Mouse (Mus musculus) embryonic fibroblast, embryonic 13.5 days (primary cell): ENCODE data around the gene Zdhhc6. TPM values are rescaled to one million over a fixed set of nuclear protein-coding genes. Genes with fewer than 3 reads are reported as not detected.

ENCODE experiments used
- H3K27ac ChIP-seq: 2 replicates; pipeline ENCODE4 v1.5.1; 2012; ENCODE audit warnings: low read length, control low read depth, inconsistent platforms; ENCODE audit not compliant: insufficient read depth
- H3K4me1 ChIP-seq: 2 replicates; pipeline ENCODE4 v1.6.1; 2011; ENCODE audit warnings: low read length; ENCODE audit not compliant: control insufficient read depth, insufficient read depth
- H3K4me3 ChIP-seq: 2 replicates; pipeline ENCODE4 v1.5.1; 2011; ENCODE audit warnings: mild to moderate bottlenecking, control low read depth, low read length; ENCODE audit not compliant: insufficient read depth
- CTCF ChIP-seq: IDR thresholded peaks from 2 replicates; pipeline ENCODE4 v1.5.1; 2011; ENCODE audit warnings: mild to moderate bottlenecking, control low read depth, low read length, moderate library complexity, borderline replicate concordance; ENCODE audit not compliant: insufficient read depth
- POLR2A ChIP-seq: IDR thresholded peaks from 2 replicates; pipeline ENCODE4 v1.6.1; 2011; ENCODE audit warnings: low read depth, mild to moderate bottlenecking, control low read depth, low read length, moderate library complexity
- polyA plus RNA-seq: library from polyadenylated mRNA; stranded (reverse); fragments of >200 nt; gene quantifications from 2 replicates; pipeline ENCODE4 v1.2.4, GENCODE M21; 2011; ENCODE audit warnings: low read depth; ENCODE audit not compliant: missing spikeins, insufficient read length

The Zdhhc6 gene
- polyA plus RNA-seq, 1 experiment, result 52.8 TPM

GRCm38 (mm10) chr19:55268150-55268549 lies 47.7 kb downstream of the Zdhhc6 start:
- H3K27ac ChIP-seq, result no peak overlapping the region
- H3K4me1 ChIP-seq, result no peaks in the 10 kb centered on the region
- H3K4me3 ChIP-seq, result no peak overlapping the region
- TF ChIP-seq CTCF, result no peak
- TF ChIP-seq POLR2A, result no peak

DNA sequence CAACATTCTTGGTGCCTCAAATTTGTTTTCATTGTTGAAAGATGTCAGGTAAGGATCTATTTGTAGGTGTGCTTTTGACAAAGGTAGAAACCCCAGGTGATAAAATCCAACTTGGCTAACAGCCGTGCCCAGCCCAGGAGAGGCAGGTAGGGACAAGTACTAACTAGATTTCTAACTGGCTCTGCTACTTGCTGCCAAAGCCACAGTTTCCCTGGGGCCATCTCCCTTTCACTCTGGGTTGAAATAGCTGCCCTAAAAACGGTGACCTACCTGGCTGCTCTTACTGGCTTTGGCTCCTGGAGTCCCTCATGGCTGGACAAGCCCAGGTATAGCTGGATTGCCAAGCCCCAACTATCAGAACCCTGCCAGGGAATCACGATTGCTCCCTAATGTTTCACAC lies 49.0 kb downstream of the Zdhhc6 start:
- Histone ChIP-seq H3K4me3 (no peak overlapping the region), H3K27ac (no peak overlapping the region), H3K4me1 (no peaks in the 10 kb centered on the region)
- no peak for TF ChIP-seq CTCF
- no peak for TF ChIP-seq POLR2A

DNA sequence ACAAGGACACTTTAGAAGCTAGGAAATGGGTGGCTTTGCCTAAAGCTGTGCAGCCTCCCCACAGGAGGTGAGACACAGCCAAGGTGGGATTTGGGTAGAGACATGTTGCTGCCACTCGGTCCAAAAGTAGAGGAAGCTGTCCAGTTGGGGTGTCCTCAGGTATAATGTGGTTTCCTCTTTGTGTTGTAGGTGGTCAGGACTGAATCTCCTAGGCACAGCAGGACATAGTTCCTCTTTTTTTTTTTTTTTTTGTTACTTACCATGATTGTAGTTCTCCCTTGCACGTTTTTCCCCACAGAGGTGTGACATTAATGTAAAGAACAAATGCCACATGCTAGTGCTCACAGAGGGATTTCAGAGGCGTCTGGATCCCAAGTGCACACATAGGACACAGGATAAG lies 50.6 kb downstream of the Zdhhc6 start:
- Histone ChIP-seq H3K4me3 (no peak overlapping the region), H3K4me1 (no peaks in the 10 kb centered on the region), H3K27ac (no peak overlapping the region)
- TF ChIP-seq CTCF (no peak), POLR2A (no peak)

GRCm38 (mm10) chr19:55260389-55261184 lies 55.2 kb downstream of the Zdhhc6 start:
- peaks cover 8% of the 10 kb centered on the region for H3K4me1 ChIP-seq
- TF ChIP-seq POLR2A, result no peak
- TF ChIP-seq CTCF, result no peak
- no peak overlapping the region for H3K4me3 ChIP-seq
- no peak overlapping the region for H3K27ac ChIP-seq

GRCm38 (mm10) chr19:55258514-55258913 lies 57.3 kb downstream of the Zdhhc6 start:
- no peak for TF ChIP-seq CTCF
- TF ChIP-seq POLR2A, result no peak
- no peak overlapping the region for H3K27ac ChIP-seq
- no peak overlapping the region for H3K4me3 ChIP-seq
- peaks cover 8% of the 10 kb centered on the region for H3K4me1 ChIP-seq

DNA sequence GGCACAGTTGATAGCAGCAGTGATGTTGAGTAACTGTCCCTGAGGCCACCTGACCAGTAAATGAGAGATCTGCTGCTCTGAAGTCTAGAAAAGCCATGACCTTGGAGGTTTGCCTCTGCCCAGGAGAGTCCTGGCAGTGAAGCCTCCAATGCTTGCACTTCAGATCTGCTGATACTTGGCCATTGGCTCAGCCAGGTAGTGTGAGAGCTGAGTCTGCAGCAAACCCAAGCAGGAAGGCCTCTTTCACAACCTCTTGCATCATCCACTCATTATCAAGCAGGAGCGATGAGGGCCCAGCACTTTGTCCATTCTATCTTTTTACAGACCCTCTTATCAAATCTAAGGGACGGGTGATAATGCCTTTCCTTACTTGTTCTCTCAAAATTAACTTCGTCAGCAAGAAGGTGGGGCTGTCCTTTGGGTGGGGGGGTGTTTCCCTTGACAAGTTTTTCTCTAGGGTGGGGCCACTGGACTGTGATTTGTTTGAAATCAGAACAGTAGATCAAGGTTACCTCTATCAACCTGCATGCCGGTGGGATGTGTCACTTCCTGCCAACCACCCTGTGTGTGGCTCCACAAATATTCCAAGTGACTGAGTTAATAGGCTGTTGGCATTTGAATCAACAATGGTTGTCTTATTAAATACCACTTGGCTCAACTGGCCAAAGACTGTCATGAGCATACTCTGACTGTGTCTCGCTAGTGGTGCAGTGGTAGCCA lies 58.0 kb downstream of the Zdhhc6 start:
- H3K27ac ChIP-seq, result no peak overlapping the region
- TF ChIP-seq POLR2A, result no peak
- TF ChIP-seq CTCF, result no peak
- H3K4me3 ChIP-seq, result no peak overlapping the region

DNA sequence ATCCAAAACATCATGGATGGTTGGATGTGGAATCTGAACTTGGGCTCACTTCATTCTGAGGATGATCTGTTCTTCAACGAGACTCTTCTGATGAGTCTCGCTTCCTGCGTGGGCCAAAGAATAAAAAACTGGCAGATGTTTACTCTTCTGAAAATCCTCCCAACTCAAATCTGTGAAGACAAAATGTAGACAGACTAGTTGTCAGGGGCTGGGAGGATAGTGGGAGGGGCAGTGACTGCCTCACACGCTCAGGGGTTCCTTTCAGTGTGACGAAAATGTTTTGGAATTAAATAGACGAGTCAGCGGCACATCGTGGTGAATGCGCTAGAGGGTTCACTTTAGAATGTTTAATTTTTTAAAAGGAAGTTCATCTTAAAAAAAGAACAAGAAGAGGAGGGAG lies 59.7 kb downstream of the Zdhhc6 start:
- Histone ChIP-seq H3K4me3 (no peak overlapping the region), H3K4me1 (peaks cover 8% of the 10 kb centered on the region), H3K27ac (no peak overlapping the region)
- TF ChIP-seq POLR2A (no peak), CTCF (no peak)

More for the DNA sequence above, 58.0 kb downstream of the Zdhhc6 start:
- H3K4me1 ChIP-seq, result peaks cover 8% of the 10 kb centered on the region

- TF ChIP-seq POLR2A, result no peak
- TF ChIP-seq CTCF, result no peak
- Histone ChIP-seq H3K27ac (no peak overlapping the region; the same call in 1 of the 2 replicates), H3K4me1 (peaks cover 8% of the 10 kb centered on the region), H3K4me3 (peak overlapping the region; percentile 50)
Observed at GRCm38 (mm10) chr19:55254513-55255016, 61.3 kb downstream of the Zdhhc6 start.

- Histone ChIP-seq H3K4me1 (peaks cover 8% of the 10 kb centered on the region), H3K27ac (peak overlapping the region; percentile 35), H3K4me3 (peak overlapping the region; percentile 50)
- TF ChIP-seq POLR2A (peak; percentile 58), CTCF (no peak)
Observed at GRCm38 (mm10) chr19:55253570-55254441, 62.0 kb downstream of the Zdhhc6 start.

DNA sequence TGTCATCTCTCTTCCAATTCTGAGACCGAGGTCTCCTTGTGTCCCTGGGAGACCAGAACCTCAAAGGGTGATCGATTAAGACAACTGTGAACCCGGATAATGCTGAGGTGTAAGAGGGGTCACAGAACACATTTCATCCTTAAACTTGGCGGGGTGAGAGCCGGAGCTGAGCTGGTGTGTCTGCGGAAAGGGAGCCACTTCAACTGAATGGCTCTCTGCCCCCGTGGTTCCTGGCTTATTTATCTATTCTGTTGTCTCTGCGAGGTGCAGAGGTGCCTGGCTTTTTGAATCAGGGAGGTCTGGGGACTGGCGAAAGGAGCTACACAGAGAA lies 62.6 kb downstream of the Zdhhc6 start:
- peaks cover 8% of the 10 kb centered on the region for H3K4me1 ChIP-seq
- H3K27ac ChIP-seq, result peak overlapping the region; percentile 35; the same call in 1 of the 2 replicates

More for the DNA sequence above, 62.6 kb downstream of the Zdhhc6 start:
- TF ChIP-seq POLR2A, result no peak
- TF ChIP-seq CTCF, result no peak
- peak overlapping the region; percentile 50 for H3K4me3 ChIP-seq
